Mouse (Mus musculus): ENCODE data around the gene Gdf7. TPM values are rescaled to one million over a fixed set of nuclear protein-coding genes. Genes with fewer than 3 reads are reported as not detected.

The Gdf7 gene
- polyA plus RNA-seq, 1 experiment from 2014 or later: not detected

DNA sequence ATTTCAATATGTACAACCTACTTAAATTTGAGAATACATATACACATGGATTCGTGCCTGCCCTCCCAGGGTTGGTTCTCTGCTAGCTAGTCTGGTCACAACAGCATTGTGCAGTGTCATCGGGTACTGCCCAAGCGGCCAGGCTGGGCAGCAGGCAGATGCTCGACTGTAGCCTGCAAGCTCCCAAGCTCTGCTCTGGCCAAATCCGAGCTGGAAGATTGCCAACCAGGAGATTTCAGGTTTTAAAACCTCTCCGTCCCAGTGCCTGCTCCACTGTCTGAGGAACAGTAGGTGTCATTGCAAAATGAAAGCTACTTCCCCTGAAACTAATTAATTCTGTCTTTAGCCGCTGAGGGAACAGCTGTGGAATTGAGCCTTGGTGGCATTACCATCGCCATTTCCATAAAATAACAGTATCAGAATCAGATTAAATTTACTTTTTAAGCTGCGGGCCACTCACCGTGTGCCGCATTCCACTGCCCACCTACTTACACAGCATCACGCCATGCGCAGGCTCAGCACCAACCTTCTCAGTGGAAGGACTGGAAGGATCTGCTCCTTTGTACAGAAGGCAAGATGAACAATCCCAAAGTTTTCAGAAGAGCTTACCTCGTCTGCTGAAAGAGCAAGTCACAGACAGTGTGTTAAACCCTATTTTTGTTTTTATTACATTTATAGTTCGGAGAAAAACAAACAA, 10.4 kb downstream of the Gdf7 start:
- H3K27me3 ChIP-seq (replicated peaks; ENCODE audit: control insufficient read depth, insufficient read depth, low read length): peaks cover 8% of the 10 kb centered on the region
- 26% methylated on average over 15 of the region's 15 CpGs for WGBS
- peaks cover 8% of the 10 kb centered on the region for H3K4me1 ChIP-seq (replicated peaks; ENCODE audit: control insufficient read depth, insufficient read depth, low read length)

DNA sequence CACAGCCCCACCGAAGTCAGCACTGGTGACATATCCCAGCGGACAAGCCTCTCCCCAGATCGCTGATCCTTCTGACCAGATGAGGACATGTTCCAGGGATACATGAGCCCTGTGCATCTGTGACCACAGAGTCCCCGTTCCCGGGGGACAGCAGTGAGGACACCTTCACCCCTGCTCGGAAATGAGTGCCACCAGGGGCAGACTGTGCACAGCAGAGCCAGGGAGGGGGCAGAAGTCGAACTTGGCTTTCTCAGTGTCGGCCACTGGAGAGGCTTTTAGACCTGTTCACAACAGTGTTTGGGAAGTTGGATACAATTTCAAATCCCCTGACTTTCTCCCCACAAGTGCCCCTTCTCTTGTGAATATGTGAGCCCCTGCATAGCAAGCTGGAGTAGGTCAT, 12.3 kb downstream of the Gdf7 start:
- Histone ChIP-seq H3K27me3 (replicated peaks; ENCODE audit: control insufficient read depth, insufficient read depth, low read length) (no peaks in the 10 kb centered on the region), H3K4me2 (ENCODE audit: low read length) (no peak overlapping the region), H3K4me1 (replicated peaks; ENCODE audit: control insufficient read depth, insufficient read depth, low read length) (peaks cover 8% of the 10 kb centered on the region), H3K9me3 (ENCODE audit: control insufficient read depth, low read length) (no peaks in the 10 kb centered on the region), H3K27ac (ENCODE audit: low read length) (no peak overlapping the region), H3K4me3 (replicated peaks; ENCODE audit: low read length) (no peak overlapping the region), H3K9ac (replicated peaks; ENCODE audit: low read depth, low read length) (no peak overlapping the region), H3K36me3 (ENCODE audit: control insufficient read depth, insufficient read depth) (no peaks in the 10 kb centered on the region)
- 86% methylated on average over 8 of the region's 8 CpGs for WGBS
- ATAC-seq: no peak

More for the DNA sequence above, 10.4 kb downstream of the Gdf7 start:
- no peak overlapping the region for H3K27ac ChIP-seq (ENCODE audit: low read length)
- no peak overlapping the region for H3K9ac ChIP-seq (replicated peaks; ENCODE audit: low read depth, low read length)
- H3K4me2 ChIP-seq (ENCODE audit: low read length): peak overlapping the region; percentile 43
- H3K4me3 ChIP-seq (replicated peaks; ENCODE audit: low read length): no peak overlapping the region; the same call in 1 of the 2 replicates
- no peaks in the 10 kb centered on the region for H3K9me3 ChIP-seq (ENCODE audit: control insufficient read depth, low read length)
- no peaks in the 10 kb centered on the region for H3K36me3 ChIP-seq (ENCODE audit: control insufficient read depth, insufficient read depth)
- ATAC-seq: peak; percentile 70

DNA sequence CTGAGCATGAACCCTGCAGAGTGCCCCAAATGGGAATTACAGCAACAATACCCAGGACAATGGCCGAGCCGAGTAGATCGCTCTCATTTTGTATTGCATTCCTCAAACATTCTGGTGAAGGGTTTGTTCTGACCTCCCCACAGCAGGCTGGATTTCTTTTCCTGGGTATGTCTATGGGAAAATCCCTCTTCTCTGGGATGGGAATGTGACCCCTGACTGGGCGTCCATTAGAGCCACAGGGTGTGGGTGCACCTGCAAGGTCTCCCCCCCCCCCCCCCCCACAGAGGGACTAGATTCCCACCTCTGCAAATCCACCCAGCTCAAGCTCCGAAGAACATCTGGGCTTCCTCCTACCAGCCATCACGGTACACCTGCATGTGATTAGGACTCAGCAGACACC, 12.7 kb downstream of the Gdf7 start:
- no peak overlapping the region for H3K27ac ChIP-seq (ENCODE audit: low read length)
- H3K9me3 ChIP-seq (ENCODE audit: control insufficient read depth, low read length): no peaks in the 10 kb centered on the region
- H3K9ac ChIP-seq (replicated peaks; ENCODE audit: low read depth, low read length): no peak overlapping the region
- no peak overlapping the region for H3K4me3 ChIP-seq (replicated peaks; ENCODE audit: low read length)
- ATAC-seq: no peak
- no peaks in the 10 kb centered on the region for H3K36me3 ChIP-seq (ENCODE audit: control insufficient read depth, insufficient read depth)
- H3K27me3 ChIP-seq (replicated peaks; ENCODE audit: control insufficient read depth, insufficient read depth, low read length): no peaks in the 10 kb centered on the region
- no peak overlapping the region for H3K4me2 ChIP-seq (ENCODE audit: low read length)
- peaks cover 8% of the 10 kb centered on the region for H3K4me1 ChIP-seq (replicated peaks; ENCODE audit: control insufficient read depth, insufficient read depth, low read length)
- 71% methylated on average over 6 of the region's 6 CpGs for WGBS

DNA sequence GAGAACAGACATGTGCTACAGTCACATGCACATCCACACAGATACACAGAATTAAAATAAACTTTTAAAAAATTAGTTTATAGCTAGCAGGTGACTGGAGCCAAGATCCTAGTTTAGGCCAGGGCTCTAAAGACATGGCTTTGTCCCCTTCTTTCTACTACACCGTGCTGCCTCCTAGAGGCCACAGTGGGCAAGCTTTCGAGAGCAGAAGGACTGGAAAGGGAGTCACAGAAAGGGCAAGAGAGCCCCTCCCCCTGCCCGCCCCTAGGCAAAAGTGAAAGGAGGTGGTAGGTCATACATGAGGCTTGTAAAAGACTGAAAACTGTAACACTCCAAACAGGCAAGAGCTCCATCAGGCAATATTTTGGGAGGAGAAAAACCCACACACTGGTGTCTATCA, 13.8 kb downstream of the Gdf7 start:
- Histone ChIP-seq H3K9me3 (ENCODE audit: control insufficient read depth, low read length) (no peaks in the 10 kb centered on the region), H3K4me2 (ENCODE audit: low read length) (no peak overlapping the region), H3K9ac (replicated peaks; ENCODE audit: low read depth, low read length) (no peak overlapping the region), H3K4me3 (replicated peaks; ENCODE audit: low read length) (no peak overlapping the region), H3K36me3 (ENCODE audit: control insufficient read depth, insufficient read depth) (no peaks in the 10 kb centered on the region), H3K27me3 (replicated peaks; ENCODE audit: control insufficient read depth, insufficient read depth, low read length) (no peaks in the 10 kb centered on the region), H3K27ac (ENCODE audit: low read length) (no peak overlapping the region), H3K4me1 (replicated peaks; ENCODE audit: control insufficient read depth, insufficient read depth, low read length) (peaks cover 8% of the 10 kb centered on the region)
- ATAC-seq: no peak
- 67% methylated on average over 3 of the region's 3 CpGs for WGBS

DNA sequence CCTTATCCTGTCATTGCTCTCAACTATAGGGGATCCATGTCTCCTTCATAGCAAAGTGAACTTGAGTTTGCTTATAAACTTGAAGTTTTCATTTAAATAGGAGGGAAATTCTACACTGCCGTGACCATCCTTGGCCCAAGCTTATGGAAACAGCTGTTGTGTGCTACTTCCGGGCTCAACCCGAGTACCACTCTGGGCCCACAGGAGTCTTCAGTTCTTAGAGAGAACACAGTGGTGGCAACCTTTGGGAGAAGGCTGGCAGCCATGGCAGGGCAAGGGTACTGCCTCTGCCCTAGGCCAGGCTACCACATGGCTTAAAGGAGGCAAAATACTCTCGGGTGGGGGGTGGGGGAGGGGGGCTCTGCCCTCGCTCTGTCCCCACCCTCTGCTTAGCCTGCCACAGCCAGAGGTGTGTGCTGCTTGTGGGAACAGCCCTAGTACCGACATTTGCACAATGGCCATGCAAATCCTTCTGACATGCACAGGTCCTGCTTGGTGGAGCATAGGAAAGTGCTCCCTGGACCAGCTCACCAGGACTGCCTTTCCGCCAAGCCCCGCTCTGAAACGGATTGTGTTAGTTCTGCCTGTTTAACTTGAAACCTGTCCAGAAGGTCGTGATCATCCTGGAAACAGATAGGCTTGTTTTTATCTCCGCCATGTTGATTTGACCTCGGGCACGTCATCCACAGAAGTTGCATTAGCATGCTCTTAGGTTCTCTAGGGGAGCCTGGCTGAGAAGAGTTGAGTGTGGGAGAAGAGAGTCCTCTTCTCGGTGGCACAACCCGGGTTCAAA, 20.3 kb downstream of the Gdf7 start:
- WGBS: 87% methylated on average over 15 of the region's 15 CpGs

DNA sequence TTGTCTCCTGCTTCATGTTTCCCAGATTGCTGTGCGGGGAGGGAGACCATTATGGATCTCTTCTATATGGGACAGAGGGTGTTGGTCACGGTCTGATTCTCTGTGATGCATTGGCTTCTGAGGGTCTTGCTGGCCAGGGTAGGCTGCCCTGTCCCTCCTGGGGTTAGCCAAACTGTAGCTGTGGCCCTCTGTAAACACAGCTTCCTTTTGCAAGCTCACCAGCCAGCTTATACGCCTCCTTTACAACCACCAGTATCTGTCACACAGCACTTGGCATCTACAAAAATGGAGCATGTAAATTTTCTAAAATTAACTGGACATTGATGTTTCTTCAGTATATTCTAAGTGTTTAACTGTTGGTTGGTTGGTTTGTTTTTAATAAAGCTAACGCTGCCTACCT, 26.3 kb downstream of the Gdf7 start:
- WGBS: 92% methylated on average over 4 of the region's 4 CpGs

More for the DNA sequence above, 20.3 kb downstream of the Gdf7 start:
- Histone ChIP-seq H3K4me2 (ENCODE audit: low read length) (no peak overlapping the region), H3K27ac (ENCODE audit: low read length) (no peak overlapping the region), H3K4me3 (replicated peaks; ENCODE audit: low read length) (no peak overlapping the region), H3K36me3 (ENCODE audit: control insufficient read depth, insufficient read depth) (no peaks in the 10 kb centered on the region), H3K27me3 (replicated peaks; ENCODE audit: control insufficient read depth, insufficient read depth, low read length) (no peaks in the 10 kb centered on the region), H3K4me1 (replicated peaks; ENCODE audit: control insufficient read depth, insufficient read depth, low read length) (no peaks in the 10 kb centered on the region), H3K9me3 (ENCODE audit: control insufficient read depth, low read length) (no peaks in the 10 kb centered on the region), H3K9ac (replicated peaks; ENCODE audit: low read depth, low read length) (no peak overlapping the region)
- ATAC-seq: no peak

DNA sequence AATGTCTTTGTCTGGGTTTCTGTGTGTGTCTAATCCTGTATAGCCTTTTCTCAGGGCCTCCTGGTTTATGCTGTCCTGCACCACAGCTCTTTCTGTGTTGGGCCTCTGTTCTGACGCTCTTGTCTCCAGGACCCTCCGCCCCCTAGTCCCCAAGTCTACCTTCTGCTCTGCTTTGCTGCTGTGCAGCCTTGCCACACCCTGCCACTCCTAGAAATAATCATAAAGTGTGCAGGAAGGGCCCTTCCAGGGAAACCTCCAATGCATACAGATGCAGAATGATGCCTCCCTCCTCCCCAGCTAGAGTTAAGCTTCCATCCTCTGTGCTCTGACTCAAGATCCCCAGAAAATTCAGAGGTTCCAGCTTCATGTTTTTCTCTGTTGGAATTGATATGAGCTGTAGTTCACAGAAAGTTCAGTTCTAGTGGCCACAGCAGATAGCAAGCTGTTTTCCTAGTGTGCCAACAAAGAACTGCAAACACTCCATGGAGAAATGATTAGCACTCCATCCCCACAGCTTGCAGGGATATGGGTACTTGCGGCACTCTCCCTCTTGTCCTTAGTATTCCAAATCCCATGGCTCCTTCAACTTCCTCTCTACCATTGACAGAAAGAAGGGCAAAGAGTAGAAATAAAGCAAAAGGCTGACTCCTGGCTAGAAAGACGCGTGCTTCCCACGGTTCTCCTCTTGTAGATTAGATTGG, 28.1 kb downstream of the Gdf7 start:
- Histone ChIP-seq H3K36me3 (ENCODE audit: control insufficient read depth, insufficient read depth) (no peaks in the 10 kb centered on the region), H3K9ac (replicated peaks; ENCODE audit: low read depth, low read length) (no peak overlapping the region), H3K4me1 (replicated peaks; ENCODE audit: control insufficient read depth, insufficient read depth, low read length) (no peaks in the 10 kb centered on the region), H3K9me3 (ENCODE audit: control insufficient read depth, low read length) (no peaks in the 10 kb centered on the region), H3K27ac (ENCODE audit: low read length) (no peak overlapping the region), H3K27me3 (replicated peaks; ENCODE audit: control insufficient read depth, insufficient read depth, low read length) (no peaks in the 10 kb centered on the region), H3K4me3 (replicated peaks; ENCODE audit: low read length) (no peak overlapping the region), H3K4me2 (ENCODE audit: low read length) (no peak overlapping the region)
- ATAC-seq: no peak
- 97% methylated on average over 6 of the region's 6 CpGs for WGBS

More for the DNA sequence above, 26.3 kb downstream of the Gdf7 start:
- no peaks in the 10 kb centered on the region for H3K27me3 ChIP-seq (replicated peaks; ENCODE audit: control insufficient read depth, insufficient read depth, low read length)
- no peak overlapping the region for H3K4me3 ChIP-seq (replicated peaks; ENCODE audit: low read length)
- no peak overlapping the region for H3K27ac ChIP-seq (ENCODE audit: low read length)
- H3K9ac ChIP-seq (replicated peaks; ENCODE audit: low read depth, low read length): no peak overlapping the region
- ATAC-seq: no peak
- H3K4me1 ChIP-seq (replicated peaks; ENCODE audit: control insufficient read depth, insufficient read depth, low read length): no peaks in the 10 kb centered on the region
- no peaks in the 10 kb centered on the region for H3K9me3 ChIP-seq (ENCODE audit: control insufficient read depth, low read length)
- H3K36me3 ChIP-seq (ENCODE audit: control insufficient read depth, insufficient read depth): no peaks in the 10 kb centered on the region
- H3K4me2 ChIP-seq (ENCODE audit: low read length): no peak overlapping the region

DNA sequence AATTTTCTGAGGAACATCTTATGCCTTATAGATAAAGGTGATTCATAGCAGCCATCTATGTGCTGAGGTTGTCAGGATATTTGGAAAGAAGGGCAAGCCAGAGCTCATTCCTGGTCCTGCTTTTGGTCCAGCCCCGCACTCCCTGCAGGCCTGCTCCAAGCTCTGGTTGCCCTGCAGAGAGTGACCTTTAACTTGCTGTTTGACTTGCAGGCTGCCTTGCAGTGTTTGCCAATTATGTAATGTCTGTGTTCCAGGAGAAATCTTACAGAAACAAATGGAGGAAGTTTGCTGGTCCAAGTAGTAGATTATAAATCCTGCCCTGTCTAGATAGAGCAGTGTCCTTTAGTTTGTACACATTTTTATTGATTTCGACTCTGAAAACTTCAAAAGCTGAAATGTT, 30.3 kb downstream of the Gdf7 start:
- Histone ChIP-seq H3K4me1 (replicated peaks; ENCODE audit: control insufficient read depth, insufficient read depth, low read length) (no peaks in the 10 kb centered on the region), H3K9ac (replicated peaks; ENCODE audit: low read depth, low read length) (no peak overlapping the region), H3K36me3 (ENCODE audit: control insufficient read depth, insufficient read depth) (no peaks in the 10 kb centered on the region), H3K9me3 (ENCODE audit: control insufficient read depth, low read length) (no peaks in the 10 kb centered on the region), H3K4me3 (replicated peaks; ENCODE audit: low read length) (no peak overlapping the region), H3K27ac (ENCODE audit: low read length) (no peak overlapping the region), H3K27me3 (replicated peaks; ENCODE audit: control insufficient read depth, insufficient read depth, low read length) (no peaks in the 10 kb centered on the region), H3K4me2 (ENCODE audit: low read length) (no peak overlapping the region)
- ATAC-seq: no peak
- WGBS: 94% methylated on average over 2 of the region's 2 CpGs

DNA sequence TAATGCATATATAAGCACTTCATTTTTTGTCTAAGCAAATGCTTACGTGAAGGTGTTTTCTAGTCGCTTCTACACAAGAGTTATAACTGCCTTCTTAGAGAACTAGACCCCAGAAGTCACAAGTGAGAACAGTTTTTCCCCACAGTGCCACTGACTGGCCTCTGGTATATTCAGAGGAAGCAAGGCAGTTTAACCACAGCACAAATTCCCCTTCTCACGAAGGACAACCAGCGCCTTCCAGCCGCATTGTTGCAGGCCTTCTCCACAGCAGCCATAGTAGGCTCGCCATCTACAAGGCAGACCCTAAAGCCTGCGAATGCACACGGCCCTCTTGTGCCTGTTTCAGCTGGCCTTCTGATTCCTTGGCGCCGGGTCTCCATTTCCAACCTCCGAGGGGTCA, 32.1 kb downstream of the Gdf7 start:
- WGBS: 95% methylated on average over 11 of the region's 11 CpGs
- Histone ChIP-seq H3K4me2 (ENCODE audit: low read length) (no peak overlapping the region), H3K9ac (replicated peaks; ENCODE audit: low read depth, low read length) (no peak overlapping the region), H3K4me1 (replicated peaks; ENCODE audit: control insufficient read depth, insufficient read depth, low read length) (no peaks in the 10 kb centered on the region), H3K27ac (ENCODE audit: low read length) (no peak overlapping the region), H3K4me3 (replicated peaks; ENCODE audit: low read length) (no peak overlapping the region), H3K27me3 (replicated peaks; ENCODE audit: control insufficient read depth, insufficient read depth, low read length) (no peaks in the 10 kb centered on the region), H3K36me3 (ENCODE audit: control insufficient read depth, insufficient read depth) (no peaks in the 10 kb centered on the region), H3K9me3 (ENCODE audit: control insufficient read depth, low read length) (no peaks in the 10 kb centered on the region)
- ATAC-seq: no peak

All from forebrain, embryonic 16.5 days (tissue).